Mouse (Mus musculus): ENCODE data around the gene Nupr1. TPM values are rescaled to one million over a fixed set of nuclear protein-coding genes. Genes with fewer than 3 reads are reported as not detected.

Nupr1 gene
- 3.6 and 5.1 TPM in 2 replicates for polyA plus RNA-seq (2012)

DNA sequence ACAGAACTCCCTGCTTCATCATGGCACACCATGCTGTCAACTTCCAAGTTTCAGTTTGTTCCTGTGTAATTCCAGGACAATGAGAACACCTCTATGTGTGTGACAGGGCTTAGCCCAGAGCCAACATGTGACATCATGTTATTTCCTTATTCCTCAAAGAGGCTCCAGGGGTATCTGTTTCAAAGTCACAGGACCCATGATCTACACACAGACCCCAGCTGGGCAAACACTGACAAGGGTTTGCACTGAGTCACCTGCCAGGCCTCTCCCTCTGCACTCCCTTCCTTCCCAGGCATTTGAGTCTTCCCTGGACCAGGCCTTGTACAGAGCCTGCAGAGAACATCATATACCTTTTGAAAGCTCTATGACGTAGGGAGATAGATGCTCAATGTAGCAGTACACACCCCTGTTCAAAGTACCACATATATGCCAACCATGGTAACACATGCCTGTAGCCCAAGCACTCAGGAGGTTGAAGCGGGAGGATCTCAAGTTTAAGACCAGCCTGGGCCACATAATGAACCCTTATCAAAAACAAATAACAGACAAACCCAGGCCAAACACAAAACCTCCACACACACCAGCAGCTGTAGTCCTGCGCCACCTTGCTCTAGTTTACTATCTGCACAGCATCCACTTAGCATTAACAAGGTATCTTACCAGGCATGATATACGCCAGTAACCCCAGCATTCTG, at the start of gene Nupr1:
Nupr1 (minus strand) TSS at position 38 of the 695 bp plus-strand sequence.

DNA sequence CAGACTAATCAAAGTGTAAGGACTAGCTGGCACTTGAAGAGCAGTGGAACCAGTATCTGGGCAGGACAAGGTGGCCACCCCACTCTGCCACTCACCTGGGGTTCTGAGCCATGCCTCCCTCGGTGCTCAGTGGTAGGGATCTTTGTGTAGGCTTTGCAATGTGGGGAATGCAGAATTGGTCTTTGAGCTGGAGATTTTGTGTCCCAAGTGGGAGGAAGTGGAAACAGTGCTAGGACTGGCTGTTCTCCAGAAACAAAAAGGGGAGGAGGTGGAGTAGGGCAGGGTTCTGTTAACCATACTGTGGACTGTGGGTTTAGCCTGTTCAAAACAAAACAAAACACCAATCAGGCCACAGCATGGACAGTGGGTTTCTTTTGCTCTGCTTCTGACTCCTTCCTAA, 45.5 kb upstream of the Nupr1 start, which contains the start of gene Sult1a1:
Sult1a1 (minus strand) TSS at position 226 of the 400 bp plus-strand sequence.

DNA sequence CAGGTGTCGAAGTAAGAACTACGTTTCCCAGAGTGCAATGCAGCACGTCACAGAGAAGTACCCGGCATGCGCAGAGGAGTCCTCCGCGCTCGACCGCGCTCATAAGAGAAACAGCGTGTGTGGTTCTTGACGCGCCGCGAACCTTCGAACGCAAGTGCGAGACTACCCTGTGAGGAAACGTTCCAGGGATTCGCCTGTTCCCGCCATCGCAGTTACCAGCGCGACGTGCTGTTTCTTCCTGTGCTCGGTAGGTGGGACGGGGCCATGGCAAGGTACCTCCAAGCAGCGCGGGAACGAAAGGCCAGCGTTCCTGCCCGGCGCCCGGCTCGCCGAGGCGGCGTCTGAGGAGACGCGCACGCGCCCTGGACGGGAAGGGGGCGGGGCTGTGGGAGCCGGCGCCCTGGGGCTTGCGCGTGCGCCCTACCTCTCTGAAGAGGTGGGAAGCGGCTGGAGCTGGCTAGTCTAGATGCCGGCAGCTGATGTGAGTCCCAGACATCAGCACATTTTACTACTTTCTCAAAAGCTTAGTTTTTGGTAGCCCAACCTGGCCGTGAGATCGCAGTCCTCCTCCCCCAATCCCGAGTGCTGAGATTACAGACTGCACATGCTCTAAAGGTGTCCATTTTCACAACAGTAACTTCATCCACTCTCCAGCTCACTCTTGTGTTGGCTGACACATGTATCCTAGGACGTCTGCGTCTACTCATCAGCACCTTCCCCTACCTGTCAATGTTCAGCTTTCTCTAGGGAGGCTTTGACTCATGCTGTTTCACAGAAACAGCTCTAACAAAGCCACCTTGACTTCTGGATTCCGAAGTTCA, 18.8 kb upstream of the Nupr1 start, which contains the start of gene Sgf29:
Sgf29 (plus strand) TSS at position 79 of the 821 bp plus-strand sequence.

DNA sequence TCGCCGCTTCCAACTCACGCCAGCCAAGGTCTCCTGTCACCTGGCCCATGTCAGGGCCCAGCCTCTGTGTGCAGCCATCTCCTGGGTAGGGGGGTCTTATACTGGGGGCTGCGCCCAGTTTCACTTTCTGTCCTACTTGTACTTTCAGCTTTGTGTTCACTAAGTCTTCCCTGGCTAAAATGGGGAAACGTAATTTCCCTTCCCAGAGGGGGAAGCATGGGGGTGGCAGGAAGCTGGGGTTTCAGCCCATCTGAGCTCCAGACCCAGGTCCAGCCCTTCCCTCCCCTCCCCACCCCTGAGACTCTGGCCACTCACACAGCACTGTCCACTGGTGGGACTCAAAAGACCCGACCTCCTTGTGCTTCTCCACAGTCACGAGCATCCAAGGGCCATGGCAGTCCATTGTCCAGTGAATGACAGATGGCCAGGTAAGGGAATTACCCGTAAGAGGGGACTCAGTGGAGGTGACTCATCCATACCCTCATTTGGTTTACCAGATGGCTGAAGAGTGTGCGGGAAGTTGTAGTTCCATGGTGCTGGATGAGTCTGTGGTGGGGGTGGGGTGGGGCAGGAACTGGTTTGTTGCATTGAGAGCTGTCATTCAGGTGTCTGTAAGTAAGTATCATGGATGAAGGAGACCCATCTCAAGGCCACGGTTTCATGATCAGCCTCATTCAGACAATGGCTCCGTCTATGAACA, 35.6 kb downstream of the Nupr1 start, which contains the start of gene Il27:
Il27 (minus strand) TSS at position 80 of the 700 bp plus-strand sequence.

DNA sequence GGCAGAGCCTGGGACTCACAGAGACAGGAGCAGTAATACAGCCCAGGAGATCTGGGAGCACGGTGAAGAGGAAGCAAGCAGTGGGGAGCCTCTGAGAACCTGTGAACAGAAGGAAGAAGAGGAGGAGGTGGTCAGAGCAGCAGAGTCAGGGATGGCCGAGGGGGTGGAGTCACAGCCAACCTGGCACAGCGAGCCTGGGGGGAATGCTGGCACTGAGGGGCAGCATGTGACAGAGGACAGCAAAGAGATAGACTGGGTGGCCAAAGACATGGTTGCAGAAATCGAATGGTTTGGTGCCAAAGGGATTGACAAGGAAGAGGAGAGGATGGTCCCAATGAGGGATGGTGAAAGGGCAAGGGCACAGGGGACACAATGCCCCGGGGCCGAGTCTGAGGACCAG, 44.9 kb downstream of the Nupr1 start, which contains the start of gene Cln3:
Cln3 (minus strand) TSS at position 101 of the 400 bp plus-strand sequence.

DNA sequence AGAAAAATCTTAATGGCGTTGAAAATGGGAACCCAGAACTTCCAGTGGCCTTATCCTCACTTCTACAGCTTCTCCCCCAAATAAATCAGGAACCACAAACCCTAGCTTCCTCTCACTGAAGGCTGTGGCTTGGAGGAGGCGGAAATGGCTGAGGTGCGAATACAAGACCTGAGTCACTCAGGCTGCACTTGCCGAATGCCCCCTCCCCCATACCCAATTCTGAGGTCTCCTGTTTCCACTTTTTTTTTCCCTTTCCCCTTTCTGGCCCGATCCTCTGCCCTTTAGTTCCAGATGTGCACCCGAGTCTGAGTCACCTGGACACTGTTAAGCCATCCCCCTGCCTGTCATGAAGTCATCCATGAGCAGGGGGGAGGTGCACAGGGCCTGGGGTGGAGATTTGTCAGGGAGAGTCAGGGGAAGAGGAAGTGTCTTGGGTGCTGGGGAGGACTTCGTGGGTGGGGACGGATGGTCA, 46.1 kb downstream of the Nupr1 start, which contains the start of gene Apobr:
Apobr (plus strand) TSS at position 437 of the 472 bp plus-strand sequence.

Other genes starting within 250 kb of the Nupr1 start
- gene Nfatc2ip, start 234.1 kb downstream of the Nupr1 start, polyA plus RNA-seq (2012): 3.0 and 3.5 TPM in 2 replicates
- 1.3 and 3.7 TPM in 2 replicates for gene Cd19, start 216.0 kb downstream of the Nupr1 start, polyA plus RNA-seq (2012)
- gene Rabep2, start 202.1 kb downstream of the Nupr1 start, polyA plus RNA-seq (2012): 64.8 and 70.0 TPM in 2 replicates
- gene Atp2a1, start 167.8 kb downstream of the Nupr1 start, polyA plus RNA-seq (2012): 0.19 and 0.44 TPM in 2 replicates
- 154 and 176 TPM in 2 replicates for gene Sh2b1, start 155.4 kb downstream of the Nupr1 start, polyA plus RNA-seq (2012)
- 79.6 and 83.5 TPM in 2 replicates for gene Tufm, start 143.5 kb downstream of the Nupr1 start, polyA plus RNA-seq (2012)
- 983 and 1,087 TPM in 2 replicates for gene Atxn2l, start 127.4 kb downstream of the Nupr1 start, polyA plus RNA-seq (2012)
- gene Eif3c, start 64.5 kb downstream of the Nupr1 start, polyA plus RNA-seq (2012): 74.2 and 91.5 TPM in 2 replicates
- 22.0 and 22.6 TPM in 2 replicates for gene Apobr, start 45.9 kb downstream of the Nupr1 start, polyA plus RNA-seq (2012)
- 20.1 and 24.7 TPM in 2 replicates for gene Cln3, start 45.0 kb downstream of the Nupr1 start, polyA plus RNA-seq (2012)
- 0.52 and 1.4 TPM in 2 replicates for gene Il27, start 35.9 kb downstream of the Nupr1 start, polyA plus RNA-seq (2012)
- gene Sgf29, start 18.4 kb upstream of the Nupr1 start, polyA plus RNA-seq (2012): 88.3 and 96.1 TPM in 2 replicates
- gene Sult1a1, start 45.6 kb upstream of the Nupr1 start, polyA plus RNA-seq (2012): 0.28 and 0.36 TPM in 2 replicates
- 283 and 326 TPM in 2 replicates for gene Bola2, start 64.5 kb upstream of the Nupr1 start, polyA plus RNA-seq (2012)
- 9.5 and 9.6 TPM in 2 replicates for gene Slx1b, start 64.9 kb upstream of the Nupr1 start, polyA plus RNA-seq (2012)
- gene Coro1a, start 76.9 kb upstream of the Nupr1 start, polyA plus RNA-seq (2012): 681 and 813 TPM in 2 replicates
- gene Mapk3, start 128.7 kb upstream of the Nupr1 start, polyA plus RNA-seq (2012): 113 and 144 TPM in 2 replicates
- gene Gdpd3, start 135.5 kb upstream of the Nupr1 start, polyA plus RNA-seq (2012): 5.5 and 8.6 TPM in 2 replicates
- gene Ypel3, start 146.1 kb upstream of the Nupr1 start, polyA plus RNA-seq (2012): 159 and 169 TPM in 2 replicates
- gene Tbx6, start 150.6 kb upstream of the Nupr1 start, polyA plus RNA-seq (2012): 1.5 and 2.0 TPM in 2 replicates
- gene Ppp4c, start 161.6 kb upstream of the Nupr1 start, polyA plus RNA-seq (2012): 163 and 164 TPM in 2 replicates
- gene Fam57b, start 166.8 kb upstream of the Nupr1 start, polyA plus RNA-seq (2012): 0.24 and 0.80 TPM in 2 replicates
- gene 4930451I11Rik, start 200.8 kb upstream of the Nupr1 start, polyA plus RNA-seq (2012): not detected in 2 replicates
- 0.03 TPM in 1 of 2 replicates, not detected in the other for gene Doc2a, start 216.6 kb upstream of the Nupr1 start, polyA plus RNA-seq (2012)
- 162 and 272 TPM in 2 replicates for gene Hirip3, start 231.1 kb upstream of the Nupr1 start, polyA plus RNA-seq (2012)
- 655 and 810 TPM in 2 replicates for gene Ino80e, start 231.5 kb upstream of the Nupr1 start, polyA plus RNA-seq (2012)

All from megakaryocyte-erythroid progenitor cell, adult 5 weeks (primary cell).